Mouse (Mus musculus) 3T3-L1 (cell line): ENCODE results near the gene Hsd11b2.
A peak's percentile ranks its signal among the peaks of the same experiment; 100 is the strongest.
"Not testable (repeated sequence)": the region's sequence is repeated elsewhere in the genome, so short reads cannot be mapped to it uniquely, and the experiment has no call there.

Source experiments
- DNase-seq: peaks from one replicate; pipeline ENCODE4 v3.0.0-alpha.2; 2015; ENCODE audit warnings: low read depth, low spot score

Gene Hsd11b2

DNA sequence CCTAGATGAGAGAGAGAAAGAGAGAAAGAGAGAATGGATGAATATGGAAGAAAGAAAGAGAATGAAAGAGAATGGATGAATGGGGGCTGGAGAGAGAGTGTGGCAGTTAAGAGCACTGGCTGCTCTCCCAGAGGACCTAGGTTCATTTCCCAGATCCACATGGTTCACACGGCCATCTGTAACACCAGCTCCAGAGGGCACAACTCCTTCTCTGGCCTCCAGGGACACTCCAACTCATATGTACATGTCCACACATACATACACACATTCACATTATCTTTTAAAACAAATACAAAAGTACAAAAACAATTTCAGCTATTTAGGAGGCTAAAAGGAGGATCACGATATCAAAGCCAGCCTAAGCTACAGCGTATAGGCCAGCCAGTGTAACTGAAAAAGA is 44.3 kb downstream of the Hsd11b2 start:
- no peak for DNase-seq

DNA sequence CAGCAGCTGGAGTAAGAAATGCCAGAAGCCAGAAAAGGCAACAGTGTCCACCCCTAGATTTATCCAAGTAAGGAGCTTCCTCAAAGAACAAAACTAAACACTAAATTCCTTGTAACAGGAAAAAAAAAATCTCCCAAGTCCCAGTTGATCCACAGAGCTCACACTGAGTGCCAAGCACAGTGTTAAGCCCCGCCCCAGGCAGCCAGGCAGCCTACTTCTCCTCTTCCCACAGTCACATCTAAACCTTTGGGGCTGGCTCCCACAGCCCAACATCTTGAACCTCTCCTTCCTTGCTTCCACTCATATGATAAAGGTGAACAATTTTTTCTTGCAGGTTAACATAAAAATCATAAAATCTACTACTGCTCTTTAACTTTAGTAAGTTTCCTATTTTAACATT is 45.3 kb downstream of the Hsd11b2 start:
- DNase-seq = no peak

DNA sequence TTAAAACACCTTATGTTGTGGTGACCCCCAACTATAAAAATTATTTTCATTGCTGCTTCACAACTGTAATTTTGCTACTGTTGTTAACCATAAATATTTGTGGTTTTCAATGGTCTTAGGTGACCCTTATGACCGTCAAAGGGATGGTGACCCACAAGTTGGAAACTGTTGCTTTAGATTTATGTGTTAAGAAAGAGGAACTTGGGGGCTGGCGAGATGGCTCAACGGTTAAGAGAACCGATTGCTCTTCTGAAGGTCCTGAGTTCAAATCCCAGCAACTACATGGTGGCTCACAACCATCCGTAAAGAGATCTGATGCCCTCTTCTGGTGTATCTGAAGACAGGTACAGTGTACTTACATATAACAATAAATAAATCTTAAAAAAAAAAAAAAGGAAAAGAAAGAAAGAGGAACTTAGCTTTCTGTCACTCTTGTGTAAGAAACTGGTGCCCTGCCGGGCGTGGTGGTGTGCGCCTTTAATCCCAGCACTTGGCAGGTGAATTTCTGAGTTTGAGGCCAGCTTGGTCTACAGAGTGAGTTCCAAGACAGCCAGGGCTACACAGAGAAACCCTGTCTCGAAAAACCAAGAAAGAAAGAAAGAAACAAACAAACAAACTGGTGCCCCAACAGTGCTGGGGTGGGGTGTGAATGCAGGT is 46.1 kb downstream of the Hsd11b2 start:
- DNase-seq = not testable (repeated sequence)

DNA sequence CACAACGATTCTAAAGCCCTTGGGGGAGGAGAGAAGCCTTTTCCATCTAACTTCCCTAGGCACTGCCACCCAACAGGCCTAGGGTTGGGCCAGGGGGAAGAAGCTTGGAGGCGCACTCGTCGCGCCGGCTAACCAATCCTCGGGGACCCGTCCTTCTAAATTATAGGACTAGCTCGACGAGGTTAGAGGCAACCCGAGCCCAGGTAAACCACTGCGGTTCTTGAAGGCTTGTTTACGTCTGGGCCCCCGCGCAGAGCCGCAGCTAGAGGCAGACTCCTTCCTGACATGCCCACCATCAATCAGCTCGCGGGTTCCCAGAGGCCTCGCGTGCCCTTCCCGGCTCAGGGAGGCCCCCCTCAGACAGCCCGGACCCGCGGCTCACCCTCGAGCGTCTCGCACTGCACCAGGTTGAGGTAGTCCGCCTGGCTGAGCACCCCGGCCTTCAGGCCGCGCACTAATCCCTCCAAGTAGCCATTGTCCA is 46.9 kb downstream of the Hsd11b2 start:
- DNase-seq = peak; percentile 47

DNA sequence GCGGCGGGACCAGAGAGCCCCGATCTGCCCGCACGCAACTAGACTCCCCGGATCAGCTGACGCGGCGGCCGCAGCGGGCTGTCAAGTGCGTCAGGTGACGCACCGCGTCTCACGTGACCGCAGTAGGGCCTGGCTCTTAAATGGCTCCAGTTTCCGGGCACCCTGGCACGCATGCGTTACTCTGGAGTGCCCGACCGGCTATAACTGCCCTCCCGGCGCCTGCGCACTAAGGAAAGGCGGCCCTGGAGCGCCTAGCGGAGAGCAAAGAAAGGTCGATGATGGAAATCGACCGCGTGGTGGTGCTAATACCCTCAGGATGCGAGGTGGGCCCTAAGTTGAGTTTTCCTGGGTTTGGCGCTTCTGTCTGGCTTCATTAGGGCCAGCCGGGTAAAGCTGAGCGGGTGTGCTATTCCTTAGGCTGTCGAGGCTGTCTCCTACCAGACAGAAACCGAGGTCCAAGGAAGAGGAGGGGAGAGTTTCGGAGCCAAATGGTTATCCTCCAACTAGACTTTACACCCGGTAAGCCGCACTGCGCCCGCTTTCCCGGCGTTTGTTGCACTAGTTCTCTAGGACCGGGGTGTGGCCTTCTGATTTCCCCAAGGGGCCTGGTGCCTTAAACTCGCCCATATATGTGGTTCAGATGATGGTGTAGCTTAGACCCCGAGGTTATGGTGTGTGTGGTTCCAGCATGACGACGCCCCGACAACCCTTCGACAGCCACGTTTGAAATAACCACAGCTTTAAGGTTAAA is 47.6 kb downstream of the Hsd11b2 start, which contains the start of gene Atp6v0d1:
Atp6v0d1 (minus strand) TSS at position 96 of the 751 bp plus-strand sequence.
- DNase-seq = peak; percentile 100

DNA sequence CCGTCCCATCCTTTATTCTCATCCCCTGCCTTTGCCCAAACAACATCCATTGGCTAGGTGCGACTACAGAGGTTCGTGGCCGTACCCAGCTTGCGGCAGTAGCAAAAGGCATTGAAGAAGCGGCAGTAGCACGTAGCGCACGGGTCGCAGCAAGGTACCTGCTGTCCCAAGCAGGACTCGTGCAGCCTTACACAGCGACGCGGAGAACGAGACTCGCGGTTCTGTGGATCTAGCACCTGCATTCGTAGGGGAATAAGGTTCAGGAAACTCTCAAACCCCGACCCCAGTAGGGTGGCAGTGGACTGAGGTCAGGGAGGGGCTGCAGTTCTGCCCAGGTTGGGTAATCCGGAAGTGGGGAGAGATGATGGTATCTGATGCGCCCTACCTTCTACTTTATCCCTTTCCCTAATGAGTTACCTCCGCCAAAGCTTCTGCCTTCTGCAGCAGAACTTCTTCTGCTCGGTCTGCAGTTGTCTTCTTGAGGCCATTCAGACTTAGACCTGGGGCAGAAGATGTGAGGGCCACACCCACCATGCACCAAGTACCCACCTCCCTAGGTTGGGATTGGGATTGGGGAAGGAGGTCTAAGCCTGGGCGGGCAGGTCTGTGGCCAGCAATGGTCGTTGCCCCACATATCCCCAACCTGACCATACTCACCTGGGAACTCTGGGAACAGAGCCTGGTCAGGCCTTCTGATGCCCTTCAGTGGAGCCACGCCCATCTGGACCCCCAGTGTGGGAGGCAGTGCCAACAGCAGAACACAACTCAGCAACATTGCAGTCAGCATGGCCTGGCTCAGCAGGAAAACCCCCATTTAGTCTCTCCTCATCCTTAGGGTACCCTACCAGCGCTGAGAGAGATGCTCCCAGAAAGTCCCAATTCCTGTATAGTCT is 48.4 kb downstream of the Hsd11b2 start:
- no peak for DNase-seq

DNA sequence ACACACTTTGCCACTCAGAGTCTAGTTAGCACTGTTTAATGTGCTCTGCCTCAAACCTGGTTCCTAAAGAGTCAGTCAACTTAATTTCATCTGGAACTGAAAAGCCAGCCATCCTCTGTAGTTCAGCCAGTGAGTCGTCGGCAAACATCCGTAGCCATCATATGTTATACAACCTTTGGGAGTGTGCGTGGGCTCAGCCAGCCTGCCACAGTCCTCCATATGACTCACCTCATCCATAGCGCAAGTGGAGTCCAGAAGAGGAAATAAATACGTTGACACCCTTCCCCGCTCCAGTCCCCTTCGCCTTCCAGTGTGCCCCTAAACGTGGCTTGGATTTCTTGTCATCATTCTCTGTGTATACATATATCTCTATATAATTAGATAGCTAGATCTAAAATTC is 53.3 kb downstream of the Hsd11b2 start:
- peak; percentile 77 for DNase-seq

DNA sequence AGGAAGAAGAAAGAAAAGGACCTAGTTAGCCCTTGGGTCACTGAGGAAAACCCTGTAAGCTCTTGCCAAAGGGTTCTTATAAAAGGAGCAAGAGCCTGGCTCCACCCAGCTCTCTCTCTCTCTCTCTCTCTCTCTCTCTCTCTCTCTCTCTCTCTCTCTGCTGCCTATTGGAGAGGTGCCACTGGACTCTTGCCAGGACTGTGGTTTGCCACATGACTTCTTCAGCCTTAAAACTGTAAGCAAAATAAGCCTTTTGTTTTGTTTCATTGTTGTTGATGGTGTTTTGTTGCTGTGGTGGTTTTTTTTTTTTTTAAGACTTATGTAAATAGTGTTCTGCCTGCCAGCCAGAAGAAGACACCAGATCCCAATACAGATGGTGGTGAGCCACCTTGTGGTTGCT is 54.9 kb downstream of the Hsd11b2 start:
- DNase-seq = peak; percentile 88
